Mouse (Mus musculus) spleen, adult 2 months (tissue): ENCODE data around the gene Enah.

Experiments
- CTCF ChIP-seq: fragments of 200-500 bp; IDR thresholded peaks from 2 replicates; pipeline ENCODE4 v1.5.1; 2011; ENCODE audit warnings: mild to moderate bottlenecking, inconsistent platforms; ENCODE audit not compliant: insufficient read depth, insufficient read length, insufficient replicate concordance; ENCODE audit errors: extremely low read depth
- POLR2A ChIP-seq: fragments of 200-500 bp; IDR thresholded peaks from 2 replicates; pipeline ENCODE4 v1.6.1; 2011; ENCODE audit warnings: low read depth, low read length, inconsistent platforms

DNA sequence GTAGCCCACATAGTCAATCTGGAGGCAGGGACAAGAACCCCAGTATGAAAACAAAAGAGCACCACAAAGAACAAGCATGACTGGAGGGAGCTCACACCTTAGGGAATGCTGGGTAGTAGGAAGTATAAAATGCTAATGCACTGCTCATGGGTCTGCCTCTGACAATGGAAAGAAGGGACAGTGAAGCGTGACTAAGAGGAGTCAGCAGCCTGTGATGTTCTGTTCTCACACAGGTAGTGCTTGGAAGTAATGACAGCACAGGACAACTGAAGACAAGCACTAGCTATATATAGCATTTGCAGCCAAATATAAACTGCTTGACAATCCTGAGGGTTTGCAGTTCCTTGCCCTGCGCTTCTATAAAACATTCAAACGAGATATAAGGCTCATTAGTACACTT is 44.3 kb downstream of the Enah start:
- TF ChIP-seq POLR2A: no peak
- TF ChIP-seq CTCF: no peak
